Mouse (Mus musculus) cerebellum, adult 9-10 months (tissue): ENCODE results near the gene Dlx5.

ENCODE experiments used
- DNase-seq: peaks from one replicate; pipeline ENCODE4 v3.0.0; 2022

The Dlx5 gene

GRCm38 (mm10) chr6:6881638-6882190 lies at the start of gene Dlx5:
Gene Dlx5, minus strand, starts transcription at chr6:6882085.
- DNase-seq = no peak

DNA sequence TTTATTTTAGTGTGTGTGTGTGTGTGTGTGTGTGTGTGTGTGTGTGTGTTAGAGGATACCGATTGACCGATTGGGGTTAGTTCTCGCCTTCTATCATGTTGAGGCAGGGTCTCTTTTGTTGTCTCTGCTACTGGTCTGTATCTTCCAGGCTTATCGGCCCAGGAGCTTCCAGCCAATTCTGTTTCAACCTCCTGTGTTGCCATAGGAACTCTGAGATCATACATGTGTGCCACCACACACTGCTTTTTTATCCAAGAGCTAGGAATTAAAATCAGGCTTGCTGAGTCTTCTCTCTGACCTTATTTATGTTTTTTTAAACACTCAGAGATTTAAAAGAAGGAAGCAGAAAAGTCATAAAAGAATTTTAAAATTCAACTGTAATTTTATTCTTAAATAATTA lies 49.6 kb upstream of the Dlx5 start:
- DNase-seq = no peak

GRCm38 (mm10) chr6:6930831-6931230 lies 48.9 kb upstream of the Dlx5 start:
- DNase-seq = no peak

DNA sequence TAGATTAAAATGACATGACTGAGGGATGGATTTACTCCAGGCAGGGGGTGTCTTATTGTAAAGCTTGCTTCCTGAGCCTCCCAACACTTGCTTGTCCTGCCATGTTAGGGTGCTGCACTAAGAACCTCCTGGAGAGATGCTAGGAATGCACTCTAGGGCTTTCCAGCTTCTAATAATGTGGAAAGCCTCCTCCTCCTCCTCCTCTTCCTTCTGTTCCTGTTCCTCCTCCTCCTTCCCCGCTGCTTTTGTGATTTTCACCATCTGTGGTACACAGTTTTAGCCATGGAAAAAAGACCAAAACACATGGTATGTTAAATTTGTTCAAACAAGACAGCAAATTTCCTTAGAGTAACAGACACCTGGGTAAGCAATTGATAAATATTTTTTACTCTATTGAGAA lies 43.4 kb upstream of the Dlx5 start:
- no peak for DNase-seq

DNA sequence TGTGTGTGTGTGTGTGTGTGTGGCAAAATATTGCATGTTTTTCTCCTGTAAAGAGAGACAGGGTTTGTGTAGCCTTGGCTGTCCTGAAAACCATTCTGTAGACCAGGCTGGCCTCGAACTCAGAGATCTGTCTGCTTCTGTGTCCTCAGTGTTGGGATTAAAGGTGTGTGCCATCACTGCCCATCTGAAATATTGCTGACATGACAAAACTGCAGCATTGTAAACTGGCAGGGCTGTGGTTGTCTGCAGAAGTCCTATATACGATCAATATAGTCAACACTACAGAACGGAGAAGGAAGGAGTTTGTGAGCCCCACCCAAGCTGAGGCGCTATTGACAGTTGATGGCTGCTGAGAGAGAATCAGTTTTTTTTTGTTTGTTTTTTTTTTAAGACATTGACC lies 35.4 kb upstream of the Dlx5 start:
- DNase-seq = no peak

- DNase-seq = no peak
Measured at GRCm38 (mm10) chr6:6915526-6915915, 33.6 kb upstream of the Dlx5 start.

GRCm38 (mm10) chr6:6914849-6915525 lies 33.1 kb upstream of the Dlx5 start:
- peak; percentile 33 for DNase-seq

GRCm38 (mm10) chr6:6914304-6914703 lies 32.4 kb upstream of the Dlx5 start:
- DNase-seq = no peak

DNA sequence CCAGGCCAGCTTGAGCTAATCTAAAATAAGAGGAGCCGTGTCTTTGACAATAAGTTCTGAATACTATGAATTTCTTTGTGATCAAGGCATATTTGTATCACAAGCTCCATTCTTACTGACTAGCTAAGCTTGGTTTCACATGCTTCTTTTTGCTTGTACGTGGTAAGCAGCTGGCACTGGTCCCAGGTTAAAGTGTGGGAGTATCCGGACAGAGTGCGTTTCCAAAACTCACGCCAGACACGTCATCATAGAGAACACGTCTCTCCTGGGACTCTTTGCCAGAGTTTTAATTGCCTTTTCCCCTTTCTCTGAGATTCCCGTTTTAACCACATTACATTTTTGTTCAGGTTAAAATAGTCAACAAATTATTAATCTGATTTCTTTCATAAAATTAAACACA lies 27.7 kb upstream of the Dlx5 start:
- no peak for DNase-seq

- DNase-seq = no peak
Measured at GRCm38 (mm10) chr6:6890047-6890446, 8.2 kb upstream of the Dlx5 start.

DNA sequence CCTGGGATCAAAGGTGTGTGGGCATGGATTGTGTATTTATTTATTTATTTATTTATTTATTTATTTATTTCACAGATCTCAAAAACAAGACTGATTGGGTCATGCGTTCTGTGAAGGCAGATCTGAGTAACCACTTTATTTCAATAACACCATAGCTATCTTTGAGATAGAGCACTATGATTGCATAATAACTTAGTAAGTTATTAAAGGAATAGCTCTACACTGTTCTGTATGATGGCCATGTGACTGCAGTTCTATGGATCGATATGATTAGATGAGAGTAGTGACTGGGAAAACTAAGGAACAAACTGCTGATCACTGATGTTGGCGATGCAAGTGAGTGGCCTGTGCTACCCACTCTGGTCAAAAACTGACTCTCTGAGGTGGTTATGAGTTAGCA lies 4.3 kb upstream of the Dlx5 start:
- DNase-seq = no peak

DNA sequence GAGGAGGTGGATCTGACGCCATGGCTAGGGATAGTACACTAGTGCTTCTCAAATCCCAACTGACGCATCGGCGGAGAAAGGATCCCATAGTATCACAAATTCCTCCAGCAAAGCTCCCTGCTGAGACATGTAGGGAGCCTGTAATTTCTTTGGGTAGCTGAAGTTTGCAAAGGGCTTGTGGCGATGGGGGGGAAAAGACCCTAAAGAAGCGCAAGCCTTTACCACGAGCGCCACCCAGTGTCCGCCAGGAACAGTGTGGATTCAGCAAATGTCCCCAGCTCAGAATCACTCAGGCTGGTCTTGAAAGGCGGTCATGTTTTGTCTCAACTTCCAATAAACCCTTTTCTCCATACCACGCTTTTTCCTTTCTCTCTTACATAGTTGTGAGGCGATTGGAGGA lies 3.0 kb upstream of the Dlx5 start:
- no peak for DNase-seq

DNA sequence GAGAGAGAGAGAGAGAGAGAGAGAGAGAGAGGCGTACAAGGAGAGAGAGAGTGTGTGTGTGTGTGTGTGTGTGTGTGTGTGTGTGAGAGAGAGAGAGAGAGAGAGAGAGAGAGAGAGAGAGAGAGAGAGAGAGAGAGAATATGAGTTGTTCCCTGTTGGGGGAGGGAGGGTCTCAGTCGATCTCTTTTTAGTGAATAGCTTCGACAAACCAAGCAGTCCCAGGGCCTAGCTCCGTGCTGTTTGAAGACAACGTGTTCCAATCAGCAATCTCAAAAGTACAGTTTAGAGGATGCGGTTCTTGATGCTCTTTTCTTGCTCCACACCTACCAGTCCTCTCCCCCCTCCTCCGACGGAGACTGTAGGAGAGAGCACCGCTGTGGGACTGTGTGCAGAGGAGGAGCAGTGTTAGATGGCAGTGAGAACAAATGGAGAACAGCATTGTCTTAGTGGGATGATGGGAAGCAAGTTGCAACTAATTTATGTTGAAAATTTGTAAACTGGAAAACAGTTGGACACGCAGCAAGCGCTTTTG lies 447 bp upstream of the Dlx5 start:
- no peak for DNase-seq

DNA sequence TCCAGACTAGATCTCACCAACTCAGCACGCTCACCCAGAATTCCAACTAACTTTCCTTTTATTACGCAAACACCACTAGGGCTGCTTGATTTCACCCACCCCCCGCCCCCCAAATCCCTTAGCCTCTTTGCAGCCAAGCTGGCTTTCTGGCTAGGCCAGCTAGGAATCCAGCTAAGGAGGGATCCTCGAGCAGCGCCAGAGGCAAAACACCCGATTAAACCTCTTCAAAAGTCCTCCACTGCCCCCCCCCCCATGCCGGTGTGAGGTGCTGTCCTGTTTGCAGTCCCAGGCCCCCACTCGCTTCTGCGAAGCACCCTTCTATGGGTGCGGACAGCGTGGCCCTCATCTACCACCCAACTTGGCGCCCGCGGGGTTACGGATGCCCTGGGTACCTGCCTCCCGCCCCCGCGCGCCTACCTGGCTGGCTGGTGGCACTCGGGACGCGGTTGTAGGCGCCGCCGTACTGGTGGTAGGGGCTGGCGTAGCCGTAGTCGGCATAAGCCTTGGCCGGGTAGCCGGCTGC lies 709 bp downstream of the Dlx5 start:
- DNase-seq = no peak

- no peak for DNase-seq
Measured at GRCm38 (mm10) chr6:6880361-6881114, 1.3 kb downstream of the Dlx5 start.

GRCm38 (mm10) chr6:6879371-6880325 lies 2.2 kb downstream of the Dlx5 start:
- no peak for DNase-seq

GRCm38 (mm10) chr6:6878841-6879291 lies 3.0 kb downstream of the Dlx5 start:
- no peak for DNase-seq

- no peak for DNase-seq
Measured at GRCm38 (mm10) chr6:6877981-6878840, 3.7 kb downstream of the Dlx5 start.

DNA sequence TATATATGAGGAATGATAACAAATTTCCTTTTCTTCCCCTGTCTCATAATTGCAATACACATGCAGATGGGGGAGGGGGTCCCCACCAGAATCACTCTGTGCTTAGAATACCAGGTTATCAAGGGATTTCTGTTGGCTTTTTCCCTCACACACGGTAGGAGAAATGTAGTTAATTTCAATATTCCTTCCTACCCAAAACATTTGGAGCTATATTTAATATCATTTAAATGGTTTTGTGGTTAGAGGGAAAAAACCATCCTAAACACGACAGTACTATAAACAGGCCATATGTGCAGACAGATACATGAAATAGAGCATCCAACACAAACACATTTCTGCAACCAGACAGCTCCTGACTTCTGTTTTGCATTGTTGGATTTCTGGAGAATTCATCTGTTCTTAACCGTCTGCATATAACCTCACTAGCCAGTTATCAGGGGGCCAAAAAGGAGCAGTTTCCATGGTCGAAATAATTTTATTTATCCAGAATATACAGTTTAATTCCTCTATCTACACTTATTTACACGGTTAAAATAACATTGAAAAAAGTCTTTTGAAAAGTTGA lies 4.5 kb downstream of the Dlx5 start:
- no peak for DNase-seq

DNA sequence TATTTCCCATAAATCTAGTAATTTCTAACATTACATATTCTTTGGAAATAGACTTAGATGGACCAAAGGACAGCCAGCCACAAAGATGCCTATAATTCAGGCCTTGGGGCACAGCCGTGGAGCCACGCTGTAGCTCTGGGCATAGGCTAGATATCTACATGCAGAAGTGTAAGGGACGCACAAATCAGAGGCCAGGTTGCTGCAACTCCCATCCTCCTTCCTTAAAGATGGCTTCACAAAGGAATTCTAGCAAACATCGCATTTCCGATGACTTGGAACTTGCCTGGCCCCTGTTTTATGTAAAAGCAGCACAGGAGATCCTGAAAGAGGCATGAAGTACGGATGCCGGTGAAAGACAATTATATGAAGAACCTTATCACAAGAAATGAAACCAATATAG lies 5.2 kb downstream of the Dlx5 start:
- no peak for DNase-seq

- DNase-seq = no peak
Measured at GRCm38 (mm10) chr6:6876231-6876630, 5.7 kb downstream of the Dlx5 start.
